Comparison of ENCODE assay signal across 9 mouse cellular contexts in genomic region chr2:180779226-180780104, GRCm38 (mm10). TPM values are rescaled to one million over a fixed set of nuclear protein-coding genes. Genes with fewer than 3 reads are reported as not detected.
DNase-seq lines count a peak whose midpoint lies in the region; ATAC-seq lines count a peak whose summit lies in the region.
"Had no signal": no experiment of that assay in that cellular context is flagged by ENCODE, and none has a peak within 500 bp of the region (broad histone marks: within the 10 kb centered on the region; RNA-seq: fewer than 3 reads in every experiment).

No protein-coding gene starts in this region.

- peak; percentile 61 to 74 for DNase-seq in cerebellum, adult 18-20 months
- DNase-seq in cerebellum, adult 11-12 months, result no peak
- peak; percentile 30 for DNase-seq in embryo, embryonic 11.5 days (ENCODE audit: low read depth, low spot score)
- peak; percentile 62 to 79 for DNase-seq in heart, postnatal 10 days
- DNase-seq in layer of hippocampus, adult 9-10 months (ENCODE audit: low spot score), result peak; percentile 39
- peak; percentile 58 for DNase-seq in right cerebral cortex, postnatal 14 days

- intact Hi-C loops in heart, postnatal 10 days (cut with DNase I), result loop anchor here (2.0 kb wide), 3 partner anchors 35 to 307 kb away; no protein-coding TSS in a partner anchor

- ATAC-seq in activated CD4-positive, CD25-positive, alpha-beta regulatory T cell, adult 4 months, result peak; percentile 57
- ATAC-seq in megakaryocyte, adult 5-6 weeks (ENCODE audit: poor library complexity, severe bottlenecking), result peak; percentile 87

RNA-seq across cellular contexts. Expression of gene Bhlhe23, which starts 2.8 kb away (rescaled TPM):
- polyA plus RNA-seq in activated CD4-positive, CD25-positive, alpha-beta regulatory T cell, adult 4 months (2017; shearing (Covaris generic)), result not detected
- not detected for total RNA-seq in heart, postnatal 10 days (2021)
- not detected in 2 replicates for total RNA-seq in megakaryocyte, adult 5-6 weeks (2015)
- total RNA-seq in megakaryocyte, adult 5-6 weeks (2017), result not detected in 2 replicates
- polyA plus RNA-seq: limb, embryonic 15.5 days had no signal

RNA-seq across cellular contexts. Expression of gene Slc17a9, which starts 54.4 kb away (rescaled TPM):
- 10 to 100 TPM; 68.7 to 77.6 TPM for polyA plus RNA-seq in activated CD4-positive, CD25-positive, alpha-beta regulatory T cell, adult 4 months (2017; shearing (Covaris generic))
- total RNA-seq in heart, postnatal 10 days (2021), result under 1 TPM; 0.69 to 0.89 TPM
- 7.9 and 9.9 TPM in 2 replicates for total RNA-seq in megakaryocyte, adult 5-6 weeks (2015)
- total RNA-seq in megakaryocyte, adult 5-6 weeks (2017), result 5.2 and 7.1 TPM in 2 replicates
